Mouse (Mus musculus): ENCODE results near the gene Entpd5. TPM values are rescaled to one million over a fixed set of nuclear protein-coding genes. Genes with fewer than 3 reads are reported as not detected.

Entpd5 gene
- polyA plus RNA-seq, 1 experiment from 2014 or later: 10.4 TPM

DNA sequence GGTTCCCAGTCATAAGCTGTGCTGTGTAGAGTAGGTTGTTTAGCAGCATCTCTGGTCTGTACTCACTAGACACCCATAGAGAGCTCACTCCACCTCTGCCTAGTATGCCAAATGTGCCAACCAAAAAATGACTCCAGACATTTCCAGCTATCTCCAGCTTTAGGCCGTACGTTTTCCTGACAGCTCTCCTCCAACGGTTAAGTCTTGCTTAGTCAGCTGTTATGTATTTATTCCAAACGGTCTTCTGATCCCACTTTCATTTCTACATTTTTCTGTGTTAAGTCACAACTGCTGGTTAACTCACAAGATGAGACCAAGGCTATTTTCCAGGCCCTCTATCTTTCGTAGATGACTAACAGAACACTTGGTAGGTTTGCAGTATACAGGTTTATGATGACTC, 10.2 kb downstream of the Entpd5 start:
- WGBS: 72% methylated on average over 5 of the region's 5 CpGs

DNA sequence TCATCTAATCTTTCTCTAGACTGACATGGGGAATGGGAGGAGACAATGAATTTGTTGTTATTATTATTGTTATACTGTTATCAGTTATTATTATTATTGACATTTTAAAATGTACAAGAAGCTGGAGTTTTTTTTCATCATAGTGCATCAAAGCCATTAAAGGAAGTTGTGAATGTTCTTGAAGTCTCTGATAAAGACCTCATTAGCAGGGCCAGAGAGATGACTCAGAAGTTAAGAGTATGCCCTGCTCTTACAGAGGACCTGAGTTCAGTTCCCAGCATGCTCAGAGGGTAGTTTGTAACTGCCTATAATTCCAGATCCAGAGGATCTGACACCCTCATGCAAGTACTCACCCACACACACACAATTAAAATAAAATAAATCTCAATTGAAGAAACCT, 11.1 kb downstream of the Entpd5 start:
- ATAC-seq (ENCODE audit: insufficient number of reproducible peaks, insufficient read depth, low FRiP score, low TSS enrichment, low read depth): no peak
- no peak overlapping the region for H3K9ac ChIP-seq
- no peaks in the 10 kb centered on the region for H3K9me3 ChIP-seq
- H3K4me2 ChIP-seq: no peak overlapping the region
- H3K27ac ChIP-seq: no peak overlapping the region
- no peak overlapping the region for H3K4me3 ChIP-seq
- H3K36me3 ChIP-seq: no peaks in the 10 kb centered on the region
- H3K4me1 ChIP-seq: no peaks in the 10 kb centered on the region
- H3K27me3 ChIP-seq: no peaks in the 10 kb centered on the region

More for the DNA sequence above, 10.2 kb downstream of the Entpd5 start:
- no peak overlapping the region for H3K4me2 ChIP-seq
- H3K27me3 ChIP-seq: no peaks in the 10 kb centered on the region
- no peaks in the 10 kb centered on the region for H3K36me3 ChIP-seq
- no peak overlapping the region for H3K27ac ChIP-seq
- H3K4me3 ChIP-seq: no peak overlapping the region
- H3K9me3 ChIP-seq: no peaks in the 10 kb centered on the region
- H3K9ac ChIP-seq: no peak overlapping the region
- no peak for ATAC-seq (ENCODE audit: insufficient number of reproducible peaks, insufficient read depth, low FRiP score, low TSS enrichment, low read depth)
- no peaks in the 10 kb centered on the region for H3K4me1 ChIP-seq

DNA sequence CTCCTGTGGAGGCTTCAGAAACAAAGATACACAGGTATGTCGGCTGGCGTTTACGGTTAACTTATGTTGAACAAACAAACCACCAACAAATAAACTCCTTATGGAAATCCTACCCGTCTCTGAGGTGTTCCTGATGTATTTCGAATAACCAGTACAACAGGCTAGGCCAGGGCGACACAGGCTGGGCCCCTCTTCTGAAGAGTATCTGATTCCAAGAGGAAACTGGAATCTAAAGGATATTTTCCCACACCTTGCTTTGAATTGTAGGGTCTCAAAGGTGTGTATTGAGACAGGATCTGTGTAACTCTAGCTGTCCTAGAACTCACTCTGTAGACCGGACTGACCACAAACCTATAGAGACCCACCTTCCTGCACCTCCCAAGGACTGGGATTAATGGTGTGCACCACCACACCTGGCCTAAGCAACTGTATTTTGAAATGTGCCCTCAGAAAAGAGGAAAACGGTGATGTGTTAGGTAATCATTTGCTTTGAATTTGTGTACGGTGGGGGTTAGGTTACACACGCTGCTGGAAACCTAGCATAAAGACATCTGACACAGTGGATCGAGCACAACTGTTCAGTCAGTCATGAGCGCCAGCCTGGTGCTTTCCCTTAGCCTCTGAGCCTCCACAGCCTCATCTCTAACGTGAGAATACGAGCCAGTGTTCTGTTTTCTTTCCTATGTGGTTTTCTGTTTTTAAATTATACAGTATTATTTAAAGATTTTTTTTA, 11.7 kb downstream of the Entpd5 start:
- Histone ChIP-seq H3K27ac (peak overlapping the region; percentile 68; the same call in 1 of the 2 replicates), H3K27me3 (no peaks in the 10 kb centered on the region), H3K4me3 (no peak overlapping the region), H3K36me3 (no peaks in the 10 kb centered on the region), H3K9me3 (no peaks in the 10 kb centered on the region), H3K9ac (no peak overlapping the region), H3K4me2 (no peak overlapping the region), H3K4me1 (no peaks in the 10 kb centered on the region)
- ATAC-seq (ENCODE audit: insufficient number of reproducible peaks, insufficient read depth, low FRiP score, low TSS enrichment, low read depth): peak; percentile 84
- 74% methylated on average over 14 of the region's 14 CpGs for WGBS

DNA sequence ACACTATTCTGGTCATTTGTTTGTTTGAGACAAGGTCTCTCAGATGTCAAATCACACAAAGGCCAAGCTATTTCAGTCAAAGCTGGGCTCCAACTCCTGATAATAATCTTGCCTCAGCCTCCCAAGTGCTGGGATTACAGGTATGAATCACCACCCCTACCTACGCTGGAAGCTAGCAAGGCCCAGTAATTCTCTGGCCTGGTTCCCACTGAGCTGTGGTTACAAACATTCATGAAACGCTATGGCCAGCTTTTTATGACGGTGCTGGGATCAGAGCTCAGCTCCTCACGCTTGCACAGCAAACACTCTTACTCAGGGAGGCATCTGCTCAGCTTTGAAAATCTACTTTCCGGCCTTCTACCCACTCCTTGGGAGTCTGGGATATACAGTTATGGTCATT, 15.0 kb downstream of the Entpd5 start:
- no peak overlapping the region for H3K9ac ChIP-seq
- WGBS: 90% methylated on average over 5 of the region's 5 CpGs

GRCm38 (mm10) chr12:84392681-84393080, 16.1 kb downstream of the Entpd5 start:
- Histone ChIP-seq H3K4me3 (no peak overlapping the region), H3K36me3 (no peaks in the 10 kb centered on the region), H3K4me2 (no peak overlapping the region), H3K9ac (no peak overlapping the region), H3K4me1 (no peaks in the 10 kb centered on the region), H3K27ac (no peak overlapping the region), H3K9me3 (no peaks in the 10 kb centered on the region), H3K27me3 (no peaks in the 10 kb centered on the region)
- no peak for ATAC-seq (ENCODE audit: insufficient number of reproducible peaks, insufficient read depth, low FRiP score, low TSS enrichment, low read depth)
- 95% methylated on average over 4 of the region's 4 CpGs for WGBS

More for the DNA sequence above, 15.0 kb downstream of the Entpd5 start:
- Histone ChIP-seq H3K36me3 (no peaks in the 10 kb centered on the region), H3K4me1 (no peaks in the 10 kb centered on the region), H3K4me2 (no peak overlapping the region), H3K27ac (no peak overlapping the region), H3K4me3 (no peak overlapping the region), H3K9me3 (no peaks in the 10 kb centered on the region), H3K27me3 (no peaks in the 10 kb centered on the region)
- ATAC-seq (ENCODE audit: insufficient number of reproducible peaks, insufficient read depth, low FRiP score, low TSS enrichment, low read depth): no peak

DNA sequence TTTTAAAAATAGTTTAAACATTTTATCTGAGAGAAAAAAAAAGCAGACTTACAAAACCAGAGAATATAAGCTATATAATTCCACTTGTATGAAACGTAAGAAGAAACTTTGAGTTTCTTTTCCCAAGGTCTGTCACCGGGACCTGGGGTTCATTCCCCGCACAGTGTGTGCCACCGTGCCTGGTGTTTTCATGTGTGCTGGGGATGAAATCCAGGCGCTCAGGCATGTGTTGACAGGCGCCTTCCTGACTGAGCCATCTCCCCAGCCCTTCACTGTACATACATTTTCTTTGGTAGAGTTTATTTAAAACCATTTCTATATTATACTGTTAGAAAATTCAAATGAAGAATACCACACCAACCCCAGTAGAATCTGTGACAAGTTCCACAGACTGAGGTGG, 18.5 kb downstream of the Entpd5 start:
- no peak overlapping the region for H3K4me3 ChIP-seq
- H3K9ac ChIP-seq: no peak overlapping the region; the same call in 1 of the 2 replicates
- H3K4me2 ChIP-seq: no peak overlapping the region
- H3K36me3 ChIP-seq: no peaks in the 10 kb centered on the region
- H3K27ac ChIP-seq: no peak overlapping the region
- 77% methylated on average over 6 of the region's 6 CpGs for WGBS
- no peaks in the 10 kb centered on the region for H3K27me3 ChIP-seq
- no peaks in the 10 kb centered on the region for H3K4me1 ChIP-seq
- ATAC-seq (ENCODE audit: insufficient number of reproducible peaks, insufficient read depth, low FRiP score, low TSS enrichment, low read depth): no peak
- no peaks in the 10 kb centered on the region for H3K9me3 ChIP-seq

GRCm38 (mm10) chr12:84388774-84389400, 19.9 kb downstream of the Entpd5 start:
- no peak for ATAC-seq (ENCODE audit: insufficient number of reproducible peaks, insufficient read depth, low FRiP score, low TSS enrichment, low read depth)
- 74% methylated on average over 14 of the region's 14 CpGs for WGBS

DNA sequence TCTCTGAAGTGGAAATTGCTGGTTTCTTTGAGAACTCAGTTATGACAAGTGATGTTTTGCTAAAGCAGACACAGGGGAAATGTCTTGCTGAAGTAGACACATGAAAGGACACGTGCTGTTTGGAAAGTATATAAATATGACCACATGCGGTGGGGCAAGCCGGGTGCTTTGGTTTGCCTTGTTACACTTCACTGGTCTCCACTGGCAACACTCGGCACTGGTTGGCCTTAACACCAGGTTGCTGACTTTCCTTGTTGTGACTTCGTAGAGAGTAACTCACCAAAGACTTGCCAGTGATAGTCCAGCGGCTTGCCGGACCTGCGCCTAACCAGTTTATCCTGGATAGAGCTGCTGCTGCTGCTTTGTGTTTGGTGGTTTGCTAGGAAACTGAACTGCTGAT, 20.7 kb downstream of the Entpd5 start:
- ATAC-seq (ENCODE audit: insufficient number of reproducible peaks, insufficient read depth, low FRiP score, low TSS enrichment, low read depth): no peak
- Histone ChIP-seq H3K9me3 (no peaks in the 10 kb centered on the region), H3K4me2 (no peak overlapping the region), H3K4me3 (no peak overlapping the region), H3K36me3 (no peaks in the 10 kb centered on the region), H3K27me3 (no peaks in the 10 kb centered on the region), H3K27ac (no peak overlapping the region), H3K4me1 (no peaks in the 10 kb centered on the region), H3K9ac (no peak overlapping the region)
- 83% methylated on average over 8 of the region's 8 CpGs for WGBS

More at GRCm38 (mm10) chr12:84388774-84389400, 19.9 kb downstream of the Entpd5 start:
- no peak overlapping the region for H3K27ac ChIP-seq
- H3K9ac ChIP-seq: no peak overlapping the region
- no peak overlapping the region for H3K4me3 ChIP-seq
- H3K9me3 ChIP-seq: no peaks in the 10 kb centered on the region
- no peaks in the 10 kb centered on the region for H3K36me3 ChIP-seq
- no peaks in the 10 kb centered on the region for H3K27me3 ChIP-seq
- no peak overlapping the region for H3K4me2 ChIP-seq
- no peaks in the 10 kb centered on the region for H3K4me1 ChIP-seq

DNA sequence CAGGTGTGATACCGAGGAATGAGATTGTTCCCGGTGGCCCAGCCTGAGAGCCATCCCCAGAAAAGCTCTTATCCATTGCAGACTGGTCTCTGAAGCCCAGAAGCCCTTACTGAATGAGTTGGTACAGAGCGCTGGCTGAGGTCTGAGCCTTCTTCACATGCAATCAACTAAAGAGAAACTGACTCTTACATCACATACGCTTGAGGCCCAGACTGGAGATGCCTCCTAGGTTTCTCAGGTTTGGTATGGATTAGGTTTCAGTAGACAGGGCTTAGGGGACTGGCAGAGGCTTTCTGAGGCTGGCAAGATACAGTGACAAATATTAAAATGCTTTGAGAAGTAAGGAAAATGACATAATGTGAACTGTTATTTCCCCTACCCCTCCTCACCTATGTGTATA, 23.4 kb downstream of the Entpd5 start:
- 90% methylated on average over 4 of the region's 4 CpGs for WGBS
- no peak overlapping the region for H3K4me2 ChIP-seq
- no peak overlapping the region for H3K9ac ChIP-seq
- peaks cover 4% of the 10 kb centered on the region; the same call in 1 of the 2 replicates for H3K36me3 ChIP-seq
- H3K27ac ChIP-seq: no peak overlapping the region
- no peaks in the 10 kb centered on the region for H3K27me3 ChIP-seq
- H3K9me3 ChIP-seq: no peaks in the 10 kb centered on the region
- no peak overlapping the region for H3K4me3 ChIP-seq
- H3K4me1 ChIP-seq: no peaks in the 10 kb centered on the region
- no peak for ATAC-seq (ENCODE audit: insufficient number of reproducible peaks, insufficient read depth, low FRiP score, low TSS enrichment, low read depth)

- Histone ChIP-seq H3K9me3 (no peaks in the 10 kb centered on the region), H3K27me3 (no peaks in the 10 kb centered on the region), H3K4me1 (no peaks in the 10 kb centered on the region), H3K4me2 (no peak overlapping the region), H3K36me3 (peaks cover 4% of the 10 kb centered on the region; the same call in 1 of the 2 replicates), H3K9ac (no peak overlapping the region), H3K4me3 (no peak overlapping the region), H3K27ac (no peak overlapping the region)
- ATAC-seq (ENCODE audit: insufficient number of reproducible peaks, insufficient read depth, low FRiP score, low TSS enrichment, low read depth): no peak
- WGBS: 74% methylated on average over 5 of the region's 5 CpGs
Observed at GRCm38 (mm10) chr12:84384644-84385081, 24.2 kb downstream of the Entpd5 start.

- H3K27me3 ChIP-seq: no peaks in the 10 kb centered on the region
- no peak overlapping the region for H3K4me3 ChIP-seq
- H3K4me2 ChIP-seq: no peak overlapping the region
- no peak overlapping the region for H3K27ac ChIP-seq
- H3K9me3 ChIP-seq: no peaks in the 10 kb centered on the region
- peaks cover 6% of the 10 kb centered on the region; the same call in 1 of the 2 replicates for H3K36me3 ChIP-seq
- ATAC-seq (ENCODE audit: insufficient number of reproducible peaks, insufficient read depth, low FRiP score, low TSS enrichment, low read depth): no peak
- 80% methylated on average over 4 of the region's 4 CpGs for WGBS
- no peak overlapping the region for H3K9ac ChIP-seq
- H3K4me1 ChIP-seq: no peaks in the 10 kb centered on the region
Observed at GRCm38 (mm10) chr12:84382369-84382768, 26.5 kb downstream of the Entpd5 start.

- Histone ChIP-seq H3K9ac (no peak overlapping the region), H3K36me3 (peaks cover 66% of the 10 kb centered on the region), H3K4me2 (no peak overlapping the region), H3K9me3 (no peaks in the 10 kb centered on the region), H3K4me1 (no peaks in the 10 kb centered on the region), H3K27ac (no peak overlapping the region), H3K27me3 (no peaks in the 10 kb centered on the region), H3K4me3 (no peak overlapping the region)
- ATAC-seq (ENCODE audit: insufficient number of reproducible peaks, insufficient read depth, low FRiP score, low TSS enrichment, low read depth): no peak
- 91% methylated on average over 6 of the region's 6 CpGs for WGBS
Observed at GRCm38 (mm10) chr12:84373831-84374481, 34.9 kb downstream of the Entpd5 start.

All from embryonic facial prominence, embryonic 13.5 days (tissue).